Mouse (Mus musculus) kidney, postnatal 0 days (tissue): ENCODE results near the gene Atg7. TPM values are rescaled to one million over a fixed set of nuclear protein-coding genes. Genes with fewer than 3 reads are reported as not detected.

Source experiments
- ATAC-seq: fragments of 200-750 bp; cut with Nextera tagmentation; replicated peaks from 2 replicates; pipeline ENCODE4 v1.8.0; 2017; ENCODE audit warnings: low read depth, moderate number of reproducible peaks, moderate TSS enrichment, moderate library complexity; ENCODE audit not compliant: low FRiP score
- DNase-seq: peaks from one replicate; pipeline ENCODE4 v3.0.0-alpha.2; 2016; ENCODE audit warnings: low spot score
- H3K27ac ChIP-seq: fragments of 300-500 bp; sonication (generic); 2 replicates; pipeline ENCODE4 v1.5.1; 2014; ENCODE audit warnings: mild to moderate bottlenecking
- H3K27me3 ChIP-seq: fragments of 300-500 bp; sonication (generic); 2 replicates; pipeline ENCODE4 v1.6.1; 2014; ENCODE audit warnings: low read length, mixed read lengths; ENCODE audit not compliant: insufficient read depth
- H3K36me3 ChIP-seq: fragments of 300-500 bp; sonication (generic); 2 replicates; pipeline ENCODE4 v1.6.1; 2014; ENCODE audit warnings: low read length, mixed read lengths; ENCODE audit not compliant: insufficient read depth
- H3K4me1 ChIP-seq: fragments of 300-500 bp; sonication (generic); replicated peaks from 2 replicates; pipeline ENCODE4 v1.6.1; 2014; ENCODE audit warnings: antibody characterized with exemption, low read length, mixed read lengths; ENCODE audit not compliant: insufficient read depth
- H3K4me2 ChIP-seq: fragments of 300-500 bp; sonication (generic); 2 replicates; pipeline ENCODE4 v1.6.1; 2014; ENCODE audit warnings: mild to moderate bottlenecking, low read length, moderate library complexity, mixed read lengths
- H3K4me3 ChIP-seq: fragments of 300-500 bp; sonication (generic); replicated peaks from 2 replicates; pipeline ENCODE4 v1.5.1; 2014; ENCODE audit warnings: low read depth, low read length
- H3K9ac ChIP-seq: fragments of 300-500 bp; sonication (generic); 2 replicates; pipeline ENCODE4 v1.6.1; 2014; ENCODE audit warnings: low read depth, low read length
- H3K9me3 ChIP-seq: fragments of 300-500 bp; sonication (generic); replicated peaks from 2 replicates; pipeline ENCODE4 v1.6.1; 2016; ENCODE audit warnings: low read length, inconsistent platforms, mixed read lengths
- CTCF ChIP-seq: IDR thresholded peaks from 2 replicates; pipeline ENCODE4 v1.5.1; 2016; ENCODE audit warnings: antibody characterized with exemption, low read depth, mild to moderate bottlenecking, moderate library complexity
- WGBS: fragments of 180-500 bp; shearing (Covaris S2); extraction: QIAGEN DNeasy Blood & Tissue Kit; methylation state at CpG from one replicate; pipeline ENCODE4 v1.1.7; 2014; 5-methylcytosine and 5-hydroxymethylcytosine counted together
- polyA plus RNA-seq: library from polyadenylated mRNA; unstranded; fragments of >200 nt; fragmentation: Nextera tagmentation; extraction: Ambion mirVana; gene quantifications from 2 replicates; pipeline ENCODE4 v1.2.1, GENCODE M21; 2015

Gene Atg7
- polyA plus RNA-seq, 1 experiment from 2014 or later: 19.7 TPM

- no peak overlapping the region for H3K4me3 ChIP-seq
- DNase-seq: no peak
- H3K36me3 ChIP-seq: no peaks in the 10 kb centered on the region
- 40% methylated on average over 5 of the region's 5 CpGs for WGBS
- no peaks in the 10 kb centered on the region for H3K27me3 ChIP-seq
- H3K9me3 ChIP-seq: no peaks in the 10 kb centered on the region
- TF ChIP-seq CTCF: no peak
- no peak overlapping the region for H3K9ac ChIP-seq
- H3K4me1 ChIP-seq: no peaks in the 10 kb centered on the region
- H3K27ac ChIP-seq: no peak overlapping the region
- H3K4me2 ChIP-seq: no peak overlapping the region
- ATAC-seq: no peak
Measured at GRCm38 (mm10) chr6:114659992-114660800, 17.3 kb downstream of the Atg7 start.

- WGBS: 83% methylated on average over 2 of the region's 2 CpGs
- no peak overlapping the region for H3K4me3 ChIP-seq
- H3K36me3 ChIP-seq: no peaks in the 10 kb centered on the region
Measured at GRCm38 (mm10) chr6:114663707-114664106, 20.8 kb downstream of the Atg7 start.

GRCm38 (mm10) chr6:114664716-114665115, 21.8 kb downstream of the Atg7 start:
- no peaks in the 10 kb centered on the region for H3K36me3 ChIP-seq
- H3K27ac ChIP-seq: no peak overlapping the region
- no peak overlapping the region for H3K9ac ChIP-seq
- WGBS: 75% methylated on average over 2 of the region's 2 CpGs
- ATAC-seq (no peak), DNase-seq (no peak)
- H3K4me1 ChIP-seq: no peaks in the 10 kb centered on the region
- no peaks in the 10 kb centered on the region for H3K27me3 ChIP-seq
- no peak overlapping the region for H3K4me3 ChIP-seq
- no peak overlapping the region for H3K4me2 ChIP-seq
- H3K9me3 ChIP-seq: no peaks in the 10 kb centered on the region
- TF ChIP-seq CTCF: no peak

More at GRCm38 (mm10) chr6:114663707-114664106, 20.8 kb downstream of the Atg7 start:
- H3K9ac ChIP-seq: no peak overlapping the region
- H3K4me1 ChIP-seq: no peaks in the 10 kb centered on the region
- no peak for TF ChIP-seq CTCF
- H3K4me2 ChIP-seq: no peak overlapping the region
- no peak for ATAC-seq
- no peaks in the 10 kb centered on the region for H3K27me3 ChIP-seq
- H3K9me3 ChIP-seq: no peaks in the 10 kb centered on the region
- no peak overlapping the region for H3K27ac ChIP-seq
- DNase-seq: no peak

GRCm38 (mm10) chr6:114667518-114667917, 24.6 kb downstream of the Atg7 start:
- Histone ChIP-seq H3K9me3 (no peaks in the 10 kb centered on the region), H3K4me1 (no peaks in the 10 kb centered on the region), H3K27me3 (no peaks in the 10 kb centered on the region), H3K27ac (no peak overlapping the region), H3K9ac (no peak overlapping the region), H3K4me2 (no peak overlapping the region), H3K36me3 (no peaks in the 10 kb centered on the region), H3K4me3 (no peak overlapping the region)
- DNase-seq: no peak
- ATAC-seq: no peak
- WGBS: 87% methylated on average over 6 of the region's 6 CpGs
- TF ChIP-seq CTCF: no peak

- Histone ChIP-seq H3K4me1 (no peaks in the 10 kb centered on the region), H3K4me2 (no peak overlapping the region), H3K27me3 (no peaks in the 10 kb centered on the region), H3K27ac (no peak overlapping the region), H3K9ac (no peak overlapping the region), H3K36me3 (0 out of 2 replicates have a peak, but pooled peaks cover 10% of the 10 kb centered on the region), H3K4me3 (no peak overlapping the region), H3K9me3 (no peaks in the 10 kb centered on the region)
- no peak; the same call in 1 of the 2 replicates for TF ChIP-seq CTCF
- DNase-seq: no peak
- ATAC-seq: no peak
Measured at GRCm38 (mm10) chr6:114674771-114675170, 31.9 kb downstream of the Atg7 start.

- Histone ChIP-seq H3K9ac (no peak overlapping the region), H3K9me3 (no peaks in the 10 kb centered on the region), H3K4me2 (no peak overlapping the region), H3K27me3 (no peaks in the 10 kb centered on the region), H3K4me1 (no peaks in the 10 kb centered on the region), H3K4me3 (no peak overlapping the region), H3K36me3 (0 out of 2 replicates have a peak, but pooled peaks cover 11% of the 10 kb centered on the region), H3K27ac (no peak overlapping the region)
- no peak for TF ChIP-seq CTCF
- DNase-seq (no peak), ATAC-seq (no peak)
- 45% methylated on average over 5 of the region's 5 CpGs for WGBS
Measured at GRCm38 (mm10) chr6:114676091-114676490, 33.2 kb downstream of the Atg7 start.
